Mouse (Mus musculus) ES-E14 (cell line): ENCODE measurements around the gene Nav2.

Experiments used
- CHD2 ChIP-seq: IDR thresholded peaks from 2 replicates; pipeline ENCODE4 v1.6.1; 2014; ENCODE audit warnings: mild to moderate bottlenecking, low read depth, low read length, inconsistent platforms
- ZC3H11A ChIP-seq: IDR thresholded peaks from 2 replicates; pipeline ENCODE4 v1.6.1; 2012; ENCODE audit warnings: low read depth, mild to moderate bottlenecking, inconsistent platforms, low read length, borderline replicate concordance

DNA sequence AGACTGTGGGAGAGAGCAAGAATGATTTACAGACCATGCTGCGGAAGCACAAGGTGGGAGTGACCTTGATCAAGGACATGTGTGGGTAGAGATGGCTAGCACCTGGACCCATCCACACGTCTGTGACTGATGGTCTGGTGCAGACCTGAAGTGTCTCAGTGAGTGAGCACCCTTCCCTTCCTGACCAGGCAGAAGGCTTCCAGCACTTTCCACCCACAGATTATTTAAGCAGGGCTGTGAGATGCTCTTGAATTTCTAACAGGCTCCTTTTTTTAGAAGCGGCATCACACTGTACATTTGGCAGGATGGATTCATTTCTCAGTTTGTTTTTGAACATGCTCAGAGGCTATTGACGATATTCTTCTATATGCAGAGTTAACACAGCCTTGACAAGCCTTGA lies 369.2 kb downstream of the Nav2 start:
- TF ChIP-seq CHD2: no peak
- TF ChIP-seq ZC3H11A: no peak
